Mouse (Mus musculus) neural tube, embryonic 12.5 days (tissue): ENCODE data around the gene Isx. TPM values are rescaled to one million over a fixed set of nuclear protein-coding genes. Genes with fewer than 3 reads are reported as not detected.
A peak's percentile ranks its signal among the peaks of the same experiment; 100 is the strongest.

ENCODE experiments used
- ATAC-seq: fragments of 200-750 bp; cut with Nextera tagmentation; 2 replicates; pipeline ENCODE4 v1.8.0; 2017; ENCODE audit warnings: low read depth, mild to moderate bottlenecking, moderate TSS enrichment, moderate library complexity; ENCODE audit not compliant: low FRiP score
- H3K27ac ChIP-seq: fragments of 300-500 bp; sonication (generic); 2 replicates; pipeline ENCODE4 v1.5.1; 2016
- H3K27me3 ChIP-seq: fragments of 300-500 bp; sonication (generic); replicated peaks from 2 replicates; pipeline ENCODE4 v1.6.1; 2016; ENCODE audit warnings: mild to moderate bottlenecking
- H3K36me3 ChIP-seq: fragments of 300-500 bp; sonication (generic); 2 replicates; pipeline ENCODE4 v1.6.1; 2016; ENCODE audit warnings: mild to moderate bottlenecking
- H3K4me1 ChIP-seq: fragments of 300-500 bp; sonication (generic); 2 replicates; pipeline ENCODE4 v1.6.1; 2016
- H3K4me2 ChIP-seq: fragments of 300-500 bp; sonication (generic); replicated peaks from 2 replicates; pipeline ENCODE4 v1.6.1; 2016; ENCODE audit warnings: mild to moderate bottlenecking
- H3K4me3 ChIP-seq: fragments of 300-500 bp; sonication (generic); 2 replicates; pipeline ENCODE4 v1.5.1; 2016
- H3K9ac ChIP-seq: fragments of 300-500 bp; sonication (generic); 2 replicates; pipeline ENCODE4 v1.6.1; 2016; ENCODE audit warnings: mild to moderate bottlenecking
- H3K9me3 ChIP-seq: fragments of 300-500 bp; sonication (generic); 2 replicates; pipeline ENCODE4 v1.6.1; 2016; ENCODE audit warnings: mild to moderate bottlenecking
- WGBS: fragments of 180-500 bp; shearing (Covaris S2); methylation state at CpG from one replicate; pipeline ENCODE4 v1.1.7; 2016; 5-methylcytosine and 5-hydroxymethylcytosine counted together
- polyA plus RNA-seq: library from polyadenylated mRNA; unstranded; fragments of >200 nt; fragmentation: Nextera tagmentation; extraction: Ambion mirVana; gene quantifications from 2 replicates; pipeline ENCODE4 v1.2.1, GENCODE M21; 2016

The Isx gene
- not detected in 2 replicates for polyA plus RNA-seq

GRCm38 (mm10) chr8:74872940-74873339, at the start of gene Isx:
TSS of gene Isx (plus strand) at chr8:74873173.
- H3K4me1 ChIP-seq, result no peaks in the 10 kb centered on the region
- no peak within 1 kb of the TSS for H3K4me3 ChIP-seq
- no peak for ATAC-seq
- H3K9ac ChIP-seq, result no peak within 1 kb of the TSS
- no peaks in the 10 kb centered on the region for H3K27me3 ChIP-seq
- H3K4me2 ChIP-seq, result no peak within 1 kb of the TSS
- WGBS, result 84% methylated on average over 3 of the region's 3 CpGs
- H3K27ac ChIP-seq, result no peak within 1 kb of the TSS
- no peaks in the 10 kb centered on the region for H3K9me3 ChIP-seq
- H3K36me3 ChIP-seq, result no peaks in the 10 kb centered on the region

DNA sequence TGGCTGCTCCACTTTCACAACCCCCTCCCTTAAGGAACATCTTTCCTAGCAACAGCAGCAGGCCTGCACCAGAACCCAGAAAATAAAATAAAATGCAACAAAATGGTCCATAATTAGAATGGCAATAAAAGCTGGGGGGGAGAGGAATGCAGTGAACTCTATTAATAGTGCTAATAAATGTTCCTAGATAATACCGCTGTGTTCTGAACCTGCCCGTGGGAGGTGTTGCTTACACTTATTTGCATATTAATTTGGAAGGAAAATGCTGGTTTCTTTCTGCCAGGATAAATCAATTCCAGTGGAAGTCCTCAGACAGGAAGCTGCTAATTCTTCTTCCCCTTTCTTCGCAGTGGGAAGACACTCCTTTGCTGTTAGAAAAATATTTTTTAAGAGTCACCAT, 45.3 kb upstream of the Isx start:
- H3K36me3 ChIP-seq, result no peaks in the 10 kb centered on the region
- H3K9ac ChIP-seq, result no peak overlapping the region
- no peaks in the 10 kb centered on the region for H3K4me1 ChIP-seq
- 69% methylated on average over 3 of the region's 3 CpGs for WGBS
- no peaks in the 10 kb centered on the region for H3K27me3 ChIP-seq
- H3K27ac ChIP-seq, result no peak overlapping the region
- no peak overlapping the region for H3K4me3 ChIP-seq
- ATAC-seq, result no peak
- H3K4me2 ChIP-seq, result no peak overlapping the region
- no peaks in the 10 kb centered on the region for H3K9me3 ChIP-seq

- no peak overlapping the region for H3K27ac ChIP-seq
- H3K4me1 ChIP-seq, result no peaks in the 10 kb centered on the region
- H3K9me3 ChIP-seq, result no peaks in the 10 kb centered on the region
- H3K4me3 ChIP-seq, result no peak overlapping the region
- WGBS, result 72% methylated on average over 5 of the region's 5 CpGs
- no peaks in the 10 kb centered on the region for H3K27me3 ChIP-seq
- no peak overlapping the region for H3K4me2 ChIP-seq
- H3K9ac ChIP-seq, result no peak overlapping the region
- no peaks in the 10 kb centered on the region for H3K36me3 ChIP-seq
- ATAC-seq, result no peak
These were observed 41.7 kb upstream of the Isx start for GRCm38 (mm10) chr8:74831322-74831721.

GRCm38 (mm10) chr8:74834246-74834645, 38.7 kb upstream of the Isx start:
- no peak overlapping the region for H3K9ac ChIP-seq
- no peaks in the 10 kb centered on the region for H3K27me3 ChIP-seq
- 59% methylated on average over 1 of the region's 1 CpGs for WGBS
- ATAC-seq, result no peak
- no peaks in the 10 kb centered on the region for H3K36me3 ChIP-seq
- H3K9me3 ChIP-seq, result no peaks in the 10 kb centered on the region
- H3K4me2 ChIP-seq, result no peak overlapping the region
- H3K4me3 ChIP-seq, result no peak overlapping the region
- H3K27ac ChIP-seq, result no peak overlapping the region
- no peaks in the 10 kb centered on the region for H3K4me1 ChIP-seq

GRCm38 (mm10) chr8:74847376-74848048, 25.5 kb upstream of the Isx start:
- H3K27ac ChIP-seq, result no peak overlapping the region
- no peak overlapping the region for H3K4me3 ChIP-seq
- H3K4me2 ChIP-seq, result no peak overlapping the region
- WGBS, result 17% methylated on average over 12 of the region's 12 CpGs
- H3K36me3 ChIP-seq, result no peaks in the 10 kb centered on the region
- ATAC-seq, result peak; percentile 79
- H3K9me3 ChIP-seq, result no peaks in the 10 kb centered on the region
- H3K27me3 ChIP-seq, result no peaks in the 10 kb centered on the region
- H3K4me1 ChIP-seq, result no peaks in the 10 kb centered on the region
- H3K9ac ChIP-seq, result no peak overlapping the region

- H3K27me3 ChIP-seq, result no peaks in the 10 kb centered on the region
- H3K36me3 ChIP-seq, result no peaks in the 10 kb centered on the region
- H3K4me3 ChIP-seq, result no peak overlapping the region
- ATAC-seq, result no peak
- H3K4me2 ChIP-seq, result no peak overlapping the region
- WGBS, result 90% methylated on average over 1 of the region's 1 CpGs
- no peaks in the 10 kb centered on the region for H3K9me3 ChIP-seq
- no peak overlapping the region for H3K9ac ChIP-seq
- no peaks in the 10 kb centered on the region for H3K4me1 ChIP-seq
- H3K27ac ChIP-seq, result no peak overlapping the region
These were observed 24.3 kb upstream of the Isx start for GRCm38 (mm10) chr8:74848707-74849106.

GRCm38 (mm10) chr8:74850971-74851370, 22.0 kb upstream of the Isx start:
- no peak for ATAC-seq
- Histone ChIP-seq H3K4me1 (no peaks in the 10 kb centered on the region), H3K4me3 (no peak overlapping the region), H3K9ac (no peak overlapping the region), H3K9me3 (no peaks in the 10 kb centered on the region), H3K27ac (no peak overlapping the region), H3K36me3 (no peaks in the 10 kb centered on the region), H3K27me3 (no peaks in the 10 kb centered on the region), H3K4me2 (no peak overlapping the region)

- H3K9me3 ChIP-seq, result no peaks in the 10 kb centered on the region
- no peak overlapping the region for H3K27ac ChIP-seq
- no peaks in the 10 kb centered on the region for H3K4me1 ChIP-seq
- no peaks in the 10 kb centered on the region for H3K27me3 ChIP-seq
- ATAC-seq, result no peak
- no peak overlapping the region for H3K9ac ChIP-seq
- no peak overlapping the region for H3K4me3 ChIP-seq
- no peaks in the 10 kb centered on the region for H3K36me3 ChIP-seq
- 33% methylated on average over 3 of the region's 3 CpGs for WGBS
- H3K4me2 ChIP-seq, result no peak overlapping the region
These were observed 21.1 kb upstream of the Isx start for GRCm38 (mm10) chr8:74851837-74852236.

DNA sequence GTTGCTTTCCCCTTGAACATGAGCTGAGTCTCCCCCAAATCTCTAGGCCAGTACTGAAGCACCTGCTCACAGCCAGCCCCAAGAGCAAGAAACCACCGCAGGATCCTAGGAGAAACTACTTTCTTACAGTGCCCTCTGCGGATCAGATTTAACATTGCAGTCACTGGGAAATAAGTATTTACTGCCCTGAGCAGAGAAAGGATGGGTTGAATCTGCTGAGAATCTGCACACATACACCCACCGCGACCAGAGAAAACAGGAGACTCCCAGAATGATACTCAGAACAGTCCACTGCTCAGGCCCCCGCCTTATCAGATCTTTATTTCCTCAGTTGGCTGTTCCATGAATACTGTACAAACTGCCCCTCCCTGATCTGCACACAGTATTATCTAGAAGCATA, 19.5 kb upstream of the Isx start:
- Histone ChIP-seq H3K4me2 (no peak overlapping the region), H3K9ac (no peak overlapping the region), H3K27ac (no peak overlapping the region), H3K9me3 (no peaks in the 10 kb centered on the region), H3K36me3 (no peaks in the 10 kb centered on the region), H3K4me1 (no peaks in the 10 kb centered on the region), H3K4me3 (no peak overlapping the region), H3K27me3 (no peaks in the 10 kb centered on the region)
- 38% methylated on average over 5 of the region's 5 CpGs for WGBS
- 0 out of 2 replicates have a peak, but pooled peaks have one; percentile 39 for ATAC-seq

- no peak for ATAC-seq
These were observed 18.2 kb upstream of the Isx start for GRCm38 (mm10) chr8:74854786-74855185.

DNA sequence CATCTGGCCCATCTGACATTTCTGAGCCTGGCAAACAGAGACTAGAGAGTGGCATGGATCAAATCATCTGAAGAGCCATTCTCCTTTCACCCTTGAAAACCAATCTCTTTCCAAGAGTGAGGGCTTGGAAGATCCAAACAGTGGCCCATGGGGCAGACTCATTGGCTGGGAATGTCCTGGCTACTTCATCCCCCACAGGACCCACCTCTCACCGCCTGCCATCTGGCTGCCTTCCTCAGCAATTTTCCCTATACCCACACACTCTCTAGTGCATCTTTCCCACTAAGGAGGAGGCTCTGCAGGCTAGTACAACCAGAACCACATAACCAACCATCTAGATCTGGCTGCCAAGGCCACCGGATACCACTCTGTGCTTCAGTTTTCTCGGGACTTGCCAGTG, 17.6 kb upstream of the Isx start:
- H3K4me2 ChIP-seq, result no peak overlapping the region
- H3K27me3 ChIP-seq, result no peaks in the 10 kb centered on the region
- 89% methylated on average over 3 of the region's 3 CpGs for WGBS
- H3K27ac ChIP-seq, result no peak overlapping the region
- H3K9me3 ChIP-seq, result no peaks in the 10 kb centered on the region
- ATAC-seq, result no peak
- no peak overlapping the region for H3K9ac ChIP-seq
- no peaks in the 10 kb centered on the region for H3K36me3 ChIP-seq
- H3K4me3 ChIP-seq, result no peak overlapping the region
- no peaks in the 10 kb centered on the region for H3K4me1 ChIP-seq

More at GRCm38 (mm10) chr8:74854786-74855185, 18.2 kb upstream of the Isx start:
- Histone ChIP-seq H3K27me3 (no peaks in the 10 kb centered on the region), H3K4me2 (no peak overlapping the region), H3K9ac (no peak overlapping the region), H3K4me3 (no peak overlapping the region), H3K4me1 (no peaks in the 10 kb centered on the region), H3K27ac (no peak overlapping the region), H3K36me3 (no peaks in the 10 kb centered on the region), H3K9me3 (no peaks in the 10 kb centered on the region)
- 96% methylated on average over 4 of the region's 4 CpGs for WGBS

DNA sequence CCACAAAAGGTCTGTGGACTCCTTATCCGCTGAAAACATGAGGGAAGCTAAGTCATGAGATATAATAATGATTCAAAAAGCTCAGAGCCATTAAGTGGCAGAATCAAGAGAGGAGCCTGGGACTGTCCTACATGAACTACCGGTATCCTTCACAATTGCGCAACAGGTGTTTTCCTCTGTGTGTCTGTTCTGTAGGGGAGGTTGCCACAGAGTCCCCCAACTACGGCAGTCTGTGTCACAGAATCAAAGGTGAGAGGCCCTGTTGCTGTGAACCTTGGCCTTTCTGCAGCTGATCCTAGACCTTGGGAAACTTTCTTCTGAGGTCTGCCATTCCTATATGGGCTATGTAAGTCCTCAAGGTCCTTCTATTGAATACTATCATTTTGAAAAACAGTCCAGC, 13.7 kb upstream of the Isx start:
- Histone ChIP-seq H3K9me3 (no peaks in the 10 kb centered on the region), H3K4me1 (no peaks in the 10 kb centered on the region), H3K4me3 (no peak overlapping the region), H3K27me3 (no peaks in the 10 kb centered on the region), H3K27ac (no peak overlapping the region), H3K4me2 (no peak overlapping the region), H3K36me3 (no peaks in the 10 kb centered on the region), H3K9ac (no peak overlapping the region)
- 92% methylated on average over 4 of the region's 4 CpGs for WGBS
- no peak for ATAC-seq

- H3K4me2 ChIP-seq, result no peak overlapping the region
- 61% methylated on average over 6 of the region's 6 CpGs for WGBS
- no peaks in the 10 kb centered on the region for H3K36me3 ChIP-seq
- H3K9ac ChIP-seq, result no peak overlapping the region
- no peak overlapping the region for H3K27ac ChIP-seq
- peak; percentile 54 for ATAC-seq
- no peaks in the 10 kb centered on the region for H3K27me3 ChIP-seq
- H3K9me3 ChIP-seq, result no peaks in the 10 kb centered on the region
- H3K4me1 ChIP-seq, result no peaks in the 10 kb centered on the region
- no peak overlapping the region for H3K4me3 ChIP-seq
These were observed 12.5 kb upstream of the Isx start for GRCm38 (mm10) chr8:74860449-74860848.
